Mouse (Mus musculus) bone marrow, adult 2 months (tissue): ENCODE data around the gene Mdfic.

ENCODE experiments used
- CTCF ChIP-seq: fragments of 200-500 bp; IDR thresholded peaks from 2 replicates; pipeline ENCODE4 v1.5.1; 2011; ENCODE audit warnings: low read length, control low read depth; ENCODE audit not compliant: control insufficient read depth, insufficient read depth
- POLR2A ChIP-seq: fragments of 200-500 bp; IDR thresholded peaks from 2 replicates; pipeline ENCODE4 v1.6.1; 2011; ENCODE audit warnings: low read depth, mild to moderate bottlenecking, control low read depth, low read length, borderline replicate concordance; ENCODE audit not compliant: control insufficient read depth

DNA sequence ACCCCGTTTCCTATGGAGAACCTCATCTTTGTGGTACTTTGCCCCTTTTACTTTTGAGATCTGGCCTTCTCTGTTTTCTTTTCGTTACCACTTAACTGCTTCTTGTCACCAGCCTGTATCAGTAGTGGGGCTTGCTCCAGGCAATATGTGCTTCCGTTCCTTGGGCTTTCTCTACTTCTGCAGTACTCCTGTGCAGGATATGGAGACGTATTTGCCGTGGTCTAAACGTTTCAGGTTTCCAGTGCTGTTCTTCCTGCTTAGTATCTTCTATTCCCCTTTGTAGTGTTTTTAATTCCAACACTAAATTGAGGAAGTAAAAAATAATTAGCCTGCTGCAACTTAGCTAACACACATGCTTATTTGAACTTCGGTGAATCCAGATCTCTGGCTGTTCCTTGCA is 43.6 kb downstream of the Mdfic start:
- TF ChIP-seq CTCF (no peak), POLR2A (no peak)
